Mouse (Mus musculus) intestine, postnatal 0 days (tissue): ENCODE measurements around the gene Prkcz. TPM values are rescaled to one million over a fixed set of nuclear protein-coding genes. Genes with fewer than 3 reads are reported as not detected.

ENCODE experiments used
- ATAC-seq: fragments of 200-750 bp; cut with Nextera tagmentation; 2 replicates; pipeline ENCODE4 v1.8.0; 2017; ENCODE audit warnings: mild to moderate bottlenecking, moderate TSS enrichment, moderate library complexity
- H3K27ac ChIP-seq: fragments of 300-500 bp; sonication (generic); 2 replicates; pipeline ENCODE4 v1.5.1; 2014; ENCODE audit warnings: mild to moderate bottlenecking, low read depth, low read length, moderate library complexity
- H3K27me3 ChIP-seq: fragments of 300-500 bp; sonication (generic); replicated peaks from 2 replicates; pipeline ENCODE4 v1.6.1; 2014; ENCODE audit warnings: low read length, mixed read lengths; ENCODE audit not compliant: control insufficient read depth, insufficient read depth
- H3K36me3 ChIP-seq: fragments of 300-500 bp; sonication (generic); 2 replicates; pipeline ENCODE4 v1.6.1; 2014; ENCODE audit warnings: mild to moderate bottlenecking, moderate library complexity; ENCODE audit not compliant: control insufficient read depth, insufficient read depth
- H3K4me1 ChIP-seq: fragments of 300-500 bp; sonication (generic); replicated peaks from 2 replicates; pipeline ENCODE4 v1.6.1; 2014; ENCODE audit warnings: antibody characterized with exemption, low read length, mixed read lengths; ENCODE audit not compliant: control insufficient read depth, insufficient read depth
- H3K4me2 ChIP-seq: fragments of 300-500 bp; sonication (generic); replicated peaks from 2 replicates; pipeline ENCODE4 v1.6.1; 2014; ENCODE audit warnings: low read depth, mild to moderate bottlenecking, moderate library complexity
- H3K4me3 ChIP-seq: fragments of 300-500 bp; sonication (generic); 2 replicates; pipeline ENCODE4 v1.5.1; 2014; ENCODE audit warnings: low read depth, low read length
- H3K9ac ChIP-seq: fragments of 300-500 bp; sonication (generic); 2 replicates; pipeline ENCODE4 v1.6.1; 2014; ENCODE audit warnings: mild to moderate bottlenecking, low read depth, low read length
- H3K9me3 ChIP-seq: fragments of 300-500 bp; sonication (generic); 2 replicates; pipeline ENCODE4 v1.6.1; 2016; ENCODE audit warnings: mixed run types; ENCODE audit not compliant: control insufficient read depth
- CTCF ChIP-seq: sonication (generic); IDR thresholded peaks from 2 replicates; pipeline ENCODE4 v1.5.1; 2016; ENCODE audit warnings: low read depth, mild to moderate bottlenecking, control low read depth, antibody characterized with exemption, moderate library complexity
- WGBS: fragments of 180-500 bp; shearing (Covaris S2); extraction: QIAGEN DNeasy Blood & Tissue Kit; methylation state at CpG from one replicate; pipeline ENCODE4 v1.1.7; 2014; 5-methylcytosine and 5-hydroxymethylcytosine counted together
- polyA plus RNA-seq: library from polyadenylated mRNA; unstranded; fragments of >200 nt; fragmentation: Nextera tagmentation; extraction: Ambion mirVana; gene quantifications from 2 replicates; pipeline ENCODE4 v1.2.1, GENCODE M21; 2015

Gene Prkcz
- polyA plus RNA-seq, 1 experiment from 2014 or later: 31.7 TPM

DNA sequence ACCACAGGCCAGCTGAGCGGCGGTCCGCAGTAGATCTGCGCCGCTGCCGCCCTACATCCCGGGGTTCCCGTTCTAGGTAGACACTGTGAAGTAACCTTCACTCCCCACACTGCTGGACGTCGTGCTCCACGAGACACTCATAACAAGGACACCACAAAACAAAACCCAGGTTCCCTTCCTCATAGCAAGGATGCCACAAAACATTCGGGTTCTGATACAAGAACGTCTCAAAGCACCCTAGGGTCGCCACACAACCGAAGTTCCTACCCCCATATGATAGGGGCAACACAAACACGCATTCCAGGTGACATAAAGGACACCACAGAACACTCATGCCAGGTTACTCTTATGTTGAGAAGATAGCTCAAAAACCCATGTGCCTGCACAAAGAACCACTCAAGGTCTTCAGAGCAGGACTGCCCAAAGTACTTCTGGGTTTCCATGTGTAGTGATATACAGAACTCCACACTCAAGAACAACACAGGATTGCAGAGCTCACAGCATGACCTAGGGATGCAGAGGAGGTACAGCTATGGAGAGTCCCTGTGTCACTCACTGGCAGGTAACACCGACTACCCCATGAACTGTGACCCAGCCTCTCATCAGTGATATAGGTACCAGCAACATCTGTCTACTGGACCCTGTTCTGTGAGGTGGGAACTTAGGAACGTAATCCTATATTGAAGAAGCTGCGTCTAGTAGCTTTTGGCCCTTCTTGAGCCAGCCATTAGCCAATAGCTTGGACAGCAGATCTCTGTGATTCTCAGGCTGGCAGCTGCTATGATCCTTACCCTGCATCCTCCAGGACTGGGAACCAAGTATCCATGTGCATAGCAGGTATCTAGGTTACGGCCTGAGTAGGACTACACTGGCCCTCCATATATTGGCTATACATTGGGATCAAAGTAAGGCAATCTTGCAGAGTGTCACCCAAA lies 137.3 kb downstream of the Prkcz start:
- peaks cover 3% of the 10 kb centered on the region; the same call in 1 of the 2 replicates for H3K36me3 ChIP-seq
- H3K4me3 ChIP-seq: peak overlapping the region; percentile 14; the same call in 1 of the 2 replicates
- H3K4me2 ChIP-seq: peak overlapping the region; percentile 91
- 32% methylated on average over 20 of the region's 20 CpGs for WGBS
- no peak for ATAC-seq
- H3K4me1 ChIP-seq: peaks cover 12% of the 10 kb centered on the region; the same call in 1 of the 2 replicates
- H3K27me3 ChIP-seq: no peaks in the 10 kb centered on the region
- H3K27ac ChIP-seq: peak overlapping the region; percentile 92
- peak overlapping the region; percentile 66 for H3K9ac ChIP-seq
- H3K9me3 ChIP-seq: no peaks in the 10 kb centered on the region
- TF ChIP-seq CTCF: no peak

DNA sequence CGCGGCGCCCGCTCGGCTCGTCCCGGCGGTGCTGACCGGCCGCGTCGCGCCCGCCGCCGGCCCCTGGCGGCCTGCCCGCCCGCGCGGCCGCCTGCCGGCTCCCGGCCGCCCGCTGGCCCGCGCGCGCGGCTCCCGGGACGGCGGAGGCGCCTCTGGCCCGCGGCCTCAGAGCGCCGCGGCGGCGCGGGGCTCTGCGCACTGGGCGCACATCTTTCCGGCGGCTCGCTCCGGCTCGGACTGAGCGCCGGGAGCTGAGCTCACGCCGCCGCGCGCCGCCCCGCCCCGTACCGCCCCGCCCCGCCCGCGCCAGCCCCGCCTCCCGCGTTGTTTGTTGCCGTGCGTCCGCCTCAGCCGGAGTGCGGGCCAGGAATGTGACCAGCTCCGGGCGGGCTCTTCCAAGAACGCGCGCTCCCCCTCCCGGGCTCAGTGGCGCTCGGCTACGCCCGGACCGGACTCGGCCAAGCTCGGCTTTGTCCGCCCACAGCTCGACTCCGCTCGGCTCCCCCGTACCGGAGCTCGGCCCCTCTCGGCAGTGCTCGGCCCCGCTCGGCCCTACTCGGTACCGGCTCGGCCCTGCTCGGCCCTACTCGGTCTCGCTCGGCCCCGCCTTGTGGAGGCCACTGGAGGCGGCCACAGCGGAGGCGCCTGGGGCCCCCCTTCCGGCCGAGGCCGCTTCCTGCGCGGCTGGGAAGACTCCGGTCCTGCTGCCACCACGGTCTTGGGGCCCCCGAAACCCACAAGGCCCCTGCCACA lies 138.1 kb downstream of the Prkcz start:
- H3K9ac ChIP-seq: peak overlapping the region; percentile 94
- TF ChIP-seq CTCF: peak; percentile 66
- peaks cover 3% of the 10 kb centered on the region; the same call in 1 of the 2 replicates for H3K36me3 ChIP-seq
- no peaks in the 10 kb centered on the region for H3K9me3 ChIP-seq
- WGBS: under 1% methylated on average over 98 of the region's 116 CpGs
- peak overlapping the region; percentile 91 for H3K4me2 ChIP-seq
- peak overlapping the region; percentile 92 for H3K27ac ChIP-seq
- ATAC-seq: peak; percentile 99
- peak overlapping the region; percentile 18; the same call in 1 of the 2 replicates for H3K4me3 ChIP-seq
- peaks cover 18% of the 10 kb centered on the region; the same call in 1 of the 2 replicates for H3K4me1 ChIP-seq
- no peaks in the 10 kb centered on the region for H3K27me3 ChIP-seq

DNA sequence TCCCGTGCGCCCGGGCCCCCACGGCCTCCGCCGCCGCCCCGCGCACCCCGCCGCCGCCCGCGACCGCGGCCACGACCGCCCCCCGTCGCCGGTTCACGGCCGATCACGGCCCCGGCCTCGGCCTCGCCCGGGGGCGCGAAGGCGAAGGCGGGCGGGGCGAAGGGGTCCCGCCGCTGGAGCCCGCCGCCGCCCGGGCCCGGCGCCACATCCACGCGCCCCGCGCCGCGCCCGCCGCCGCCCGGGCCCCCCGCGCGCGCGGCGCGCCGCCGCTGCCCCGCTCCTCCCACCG lies 138.7 kb downstream of the Prkcz start, which contains the start of gene Ski:
Gene Ski (minus strand): TSS at position 41 of the 289 bp plus-strand sequence.
- Histone ChIP-seq H3K36me3 (peaks cover 3% of the 10 kb centered on the region; the same call in 1 of the 2 replicates), H3K9me3 (no peaks in the 10 kb centered on the region), H3K4me3 (peak within 1 kb of the TSS; percentile 82), H3K4me2 (peak within 1 kb of the TSS; percentile 91), H3K4me1 (peaks cover 23% of the 10 kb centered on the region; the same call in 1 of the 2 replicates), H3K9ac (peak within 1 kb of the TSS; percentile 94), H3K27me3 (no peaks in the 10 kb centered on the region), H3K27ac (peak within 1 kb of the TSS; percentile 92)
- no peak for ATAC-seq
- WGBS: 1% methylated on average over 38 of the region's 63 CpGs
- TF ChIP-seq CTCF: no peak

- no peak for ATAC-seq
- TF ChIP-seq CTCF: peak; percentile 11; the same call in 1 of the 2 replicates
Observed at GRCm38 (mm10) chr4:155221599-155222551, 139.3 kb downstream of the Prkcz start.

DNA sequence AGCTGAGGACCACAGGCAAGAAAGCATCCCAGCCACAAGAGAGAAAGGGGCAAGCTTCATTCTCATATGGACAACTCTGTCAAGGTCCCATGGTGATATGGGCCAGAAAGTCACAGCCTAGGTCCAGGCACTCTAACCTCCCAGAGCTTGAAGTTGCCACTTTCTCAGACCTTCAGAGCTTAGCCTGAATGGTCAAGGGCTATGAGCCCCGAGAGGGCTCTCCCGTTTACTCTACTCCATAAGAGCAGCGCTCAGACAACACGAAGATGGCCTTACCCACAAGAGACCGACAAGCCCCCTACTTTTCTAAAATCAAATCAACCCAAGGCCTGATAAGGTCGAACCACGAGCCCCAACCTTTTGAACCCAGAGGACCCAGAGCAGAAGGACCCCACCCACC lies 140.1 kb downstream of the Prkcz start:
- Histone ChIP-seq H3K4me3 (peak overlapping the region; percentile 82), H3K4me2 (peak overlapping the region; percentile 91), H3K4me1 (peaks cover 33% of the 10 kb centered on the region), H3K27me3 (no peaks in the 10 kb centered on the region), H3K9ac (peak overlapping the region; percentile 94), H3K27ac (peak overlapping the region; percentile 84; the same call in 1 of the 2 replicates), H3K36me3 (peaks cover 3% of the 10 kb centered on the region; the same call in 1 of the 2 replicates), H3K9me3 (no peaks in the 10 kb centered on the region)
- 2% methylated on average over 7 of the region's 7 CpGs for WGBS
- no peak for TF ChIP-seq CTCF
- ATAC-seq: no peak

More at GRCm38 (mm10) chr4:155221599-155222551, 139.3 kb downstream of the Prkcz start:
- H3K9me3 ChIP-seq: no peaks in the 10 kb centered on the region
- H3K27me3 ChIP-seq: no peaks in the 10 kb centered on the region
- H3K4me1 ChIP-seq: peaks cover 26% of the 10 kb centered on the region
- peaks cover 3% of the 10 kb centered on the region; the same call in 1 of the 2 replicates for H3K36me3 ChIP-seq
- peak overlapping the region; percentile 91 for H3K4me2 ChIP-seq
- H3K27ac ChIP-seq: peak overlapping the region; percentile 84
- peak overlapping the region; percentile 94 for H3K9ac ChIP-seq
- peak overlapping the region; percentile 82 for H3K4me3 ChIP-seq
- under 1% methylated on average over 81 of the region's 93 CpGs for WGBS
